Mouse (Mus musculus) megakaryocyte, adult 5-6 weeks (primary cell): Measurements from ENCODE around the gene Yipf3. TPM values are rescaled to one million over a fixed set of nuclear protein-coding genes. Genes with fewer than 3 reads are reported as not detected.

Experiments used
- ATAC-seq: 2 replicates; pipeline ENCODE4 v1.8.0; 2016; ENCODE audit warnings: mild to moderate bottlenecking, inconsistent platforms; ENCODE audit not compliant: poor library complexity, severe bottlenecking
- total RNA-seq, 2 experiments: library from RNA; stranded (forward) in 1 of 2; stranded (reverse) in 1 of 2; fragments of 153-499, 151-499 nt in 1 of 2; fragments of 221-1000, 200-1000 nt in 1 of 2; gene quantifications; 2 replicates each; pipeline versions ENCODE4 v1.2.3 to v1.2.4; 2015 to 2017

The Yipf3 gene
- total RNA-seq, 2 experiments from 2014 or later, result 30.1 to 55.1 TPM

- ATAC-seq, result no peak
Measured at GRCm38 (mm10) chr17:46254106-46254505, 6.2 kb downstream of the Yipf3 start.

DNA sequence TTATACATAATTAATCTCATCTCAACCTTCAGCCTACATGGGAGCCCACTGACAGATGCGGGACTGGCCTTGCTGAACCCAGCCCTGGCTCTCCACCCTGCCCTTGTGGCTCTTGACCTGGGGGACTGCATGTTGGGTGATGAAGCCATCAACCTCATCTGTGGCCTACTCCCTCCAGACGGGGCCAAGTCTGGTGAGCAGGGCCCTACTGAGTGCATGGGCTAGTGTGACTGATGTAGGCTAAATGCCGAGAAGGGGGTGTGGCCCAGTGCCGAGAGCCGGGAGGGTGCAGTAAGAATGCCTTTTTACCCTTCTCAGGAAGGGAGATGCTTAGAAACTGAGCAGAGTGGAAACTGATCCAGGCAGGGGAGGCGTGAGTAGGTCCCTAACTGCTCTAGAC, 7.3 kb downstream of the Yipf3 start:
- no peak for ATAC-seq

DNA sequence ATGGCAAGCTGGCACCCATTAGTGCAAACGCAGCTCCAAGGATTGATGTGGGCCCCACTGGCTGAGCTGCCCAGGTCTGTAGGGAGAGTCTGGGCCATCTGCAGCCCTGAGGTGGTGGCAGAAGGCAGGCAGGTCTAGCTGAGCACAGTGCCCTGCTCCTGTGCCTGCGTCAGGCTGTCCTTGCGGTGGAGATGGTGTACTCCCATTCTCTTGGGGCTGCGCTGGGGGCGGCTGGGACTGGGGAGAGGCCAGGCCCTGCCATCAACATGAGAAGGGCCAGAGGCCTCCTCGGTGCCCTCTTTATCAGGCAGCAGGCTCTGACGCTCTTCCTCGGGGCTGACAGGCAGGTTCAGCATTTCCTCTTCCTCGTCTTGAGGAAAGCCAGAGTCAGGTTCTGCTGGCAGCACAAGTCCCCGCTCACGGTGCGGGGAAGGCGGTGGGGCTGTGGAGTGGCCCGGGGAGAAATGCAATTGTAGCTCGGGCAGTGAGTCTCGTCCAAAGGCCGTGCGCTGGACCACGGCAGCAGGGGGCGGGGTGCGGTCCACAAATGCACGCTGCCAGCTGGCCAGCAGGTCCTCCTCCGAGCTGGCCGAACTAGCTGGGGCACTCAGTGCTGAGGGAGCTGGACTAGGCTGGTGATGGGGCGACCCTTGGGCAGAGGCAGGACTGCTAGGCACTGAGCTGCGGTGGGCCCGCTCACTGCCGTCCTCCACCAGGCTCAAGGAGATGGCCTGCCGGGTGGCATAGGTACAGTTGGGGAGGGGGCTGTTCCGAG, 10.6 kb downstream of the Yipf3 start:
- no peak for ATAC-seq

DNA sequence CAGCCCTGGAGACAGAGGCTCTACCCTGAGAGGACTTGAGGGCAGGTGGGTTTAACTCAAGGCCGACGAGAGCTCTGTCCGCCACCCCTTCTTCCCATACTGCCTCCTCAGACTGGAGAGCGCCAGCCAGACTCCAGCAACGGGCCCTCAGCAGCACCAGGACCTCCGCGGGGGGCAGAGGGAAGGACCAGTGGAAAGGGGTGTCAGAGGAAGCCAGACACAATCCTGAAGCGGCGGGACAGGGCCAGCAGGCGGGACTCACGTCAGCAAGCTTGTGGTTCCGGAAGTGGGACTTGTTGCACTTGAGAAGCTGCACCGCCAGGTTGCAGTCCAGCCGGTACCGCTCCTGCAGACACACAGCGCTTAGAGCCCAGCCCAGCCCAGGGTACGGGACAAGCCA, 11.8 kb downstream of the Yipf3 start:
- ATAC-seq, result no peak

GRCm38 (mm10) chr17:46262201-46262694, 14.4 kb downstream of the Yipf3 start:
- ATAC-seq, result no peak

DNA sequence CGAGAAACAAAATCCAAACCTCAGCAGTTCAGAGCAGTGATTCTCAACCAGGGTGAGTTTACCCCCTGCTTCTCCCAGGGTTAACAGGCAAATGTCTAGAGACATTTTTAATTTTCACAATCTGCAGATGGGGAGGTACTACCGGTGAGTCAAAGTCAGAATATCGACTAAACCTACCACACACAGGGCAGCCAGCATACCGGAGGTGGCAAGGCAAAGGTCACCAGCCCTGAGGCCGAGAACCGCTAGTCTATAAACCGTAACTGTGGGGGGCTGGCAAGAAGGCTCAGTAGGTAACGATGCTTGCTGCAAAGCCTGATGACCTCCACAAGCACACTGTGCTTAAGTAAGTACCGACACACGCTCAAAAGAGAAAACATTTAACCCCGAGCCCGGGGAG, 17.6 kb downstream of the Yipf3 start:
- no peak for ATAC-seq

DNA sequence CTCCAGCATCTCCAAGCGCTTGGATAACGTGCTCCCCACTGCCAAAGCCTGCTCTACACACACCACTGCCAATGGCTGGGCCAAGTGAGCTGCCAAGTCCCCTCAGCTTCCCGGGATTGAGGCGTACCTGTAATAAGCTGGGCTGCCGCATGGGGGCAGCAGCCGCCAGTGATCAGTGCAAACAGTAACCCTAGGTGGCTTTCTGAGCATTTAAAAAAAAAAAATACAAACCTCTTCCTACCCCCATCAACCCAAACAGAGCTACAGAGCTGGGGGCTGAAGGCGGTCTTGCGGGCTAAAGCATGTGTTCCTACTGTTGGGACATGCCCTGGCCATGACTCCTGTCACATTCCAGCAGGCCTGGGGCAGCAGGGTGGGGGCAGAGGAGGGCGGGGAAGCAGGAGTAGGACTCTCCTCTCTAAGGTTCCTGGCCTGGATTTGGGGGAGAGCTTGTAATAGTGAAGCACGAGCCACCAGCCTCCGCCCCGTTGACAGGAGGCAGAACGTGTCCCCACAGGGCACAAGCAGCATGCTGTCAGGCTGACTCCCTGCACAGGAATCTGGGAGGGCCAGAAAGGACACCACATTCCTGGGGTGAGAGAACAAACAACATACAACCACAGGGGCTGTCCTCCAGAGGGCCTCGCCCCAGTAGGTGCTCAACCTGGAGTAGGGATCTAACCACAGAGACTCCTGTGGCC, 18.2 kb downstream of the Yipf3 start:
- peak; percentile 82 for ATAC-seq

GRCm38 (mm10) chr17:46266986-46267385, 19.1 kb downstream of the Yipf3 start:
- no peak for ATAC-seq

DNA sequence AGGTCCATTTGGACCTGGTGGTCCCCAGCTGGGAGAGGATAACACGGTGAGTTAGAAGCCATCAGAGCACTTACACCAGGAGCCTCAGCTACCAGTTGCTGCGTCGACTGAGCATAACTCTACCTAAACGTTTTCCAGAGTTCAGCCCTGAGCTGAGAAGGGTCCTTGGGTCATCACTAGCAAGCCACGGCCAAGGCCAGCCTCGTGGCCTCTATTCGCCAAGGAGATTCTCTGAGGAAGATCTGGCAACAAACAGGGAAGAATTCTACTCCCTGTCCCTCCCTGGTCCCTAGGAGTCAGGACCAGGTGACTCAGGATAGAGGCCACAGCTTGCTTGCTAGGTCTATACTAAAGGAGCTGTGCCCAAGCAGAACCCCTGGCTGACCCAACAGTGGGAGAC, 19.6 kb downstream of the Yipf3 start:
- no peak for ATAC-seq

GRCm38 (mm10) chr17:46268026-46268720, 20.3 kb downstream of the Yipf3 start:
- no peak for ATAC-seq

DNA sequence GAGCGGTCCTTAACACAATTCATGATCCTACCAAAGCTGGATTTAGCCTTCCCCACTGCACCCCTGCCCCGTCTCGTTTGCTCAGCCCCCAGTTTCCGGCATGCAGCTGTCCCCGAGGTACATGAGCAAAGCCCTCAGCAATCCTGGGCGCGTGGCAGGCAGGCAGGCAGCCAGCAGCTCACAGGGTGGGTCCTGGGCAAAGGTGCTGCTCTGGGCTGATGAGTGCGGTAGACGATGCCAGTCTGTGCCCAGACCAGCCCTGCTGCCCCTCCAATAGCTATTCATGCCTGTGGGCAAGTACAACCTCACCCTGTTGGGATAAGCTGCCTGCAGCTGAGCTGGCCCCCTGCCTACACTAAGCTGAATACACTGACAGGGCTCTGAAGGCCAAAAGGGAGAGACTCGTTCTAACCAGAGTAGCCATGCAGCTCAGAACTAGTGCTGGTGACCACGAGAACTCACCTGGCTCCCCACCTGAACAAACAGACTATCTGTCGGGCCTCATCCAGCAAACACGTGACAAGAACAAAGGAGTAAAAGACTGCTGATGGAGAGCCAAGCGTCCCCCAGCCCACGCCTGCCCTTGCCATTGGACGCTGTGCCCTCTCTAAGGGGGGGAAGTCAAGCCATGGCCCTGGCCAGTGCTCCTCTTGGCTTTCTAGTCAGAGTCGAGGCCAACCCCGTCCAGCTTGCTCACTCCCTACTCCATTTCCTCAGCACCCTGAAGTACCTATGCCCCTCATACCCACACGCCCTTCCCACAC, 22.1 kb downstream of the Yipf3 start:
- no peak for ATAC-seq

- ATAC-seq, result no peak
Measured at GRCm38 (mm10) chr17:46272058-46272457, 24.2 kb downstream of the Yipf3 start.

DNA sequence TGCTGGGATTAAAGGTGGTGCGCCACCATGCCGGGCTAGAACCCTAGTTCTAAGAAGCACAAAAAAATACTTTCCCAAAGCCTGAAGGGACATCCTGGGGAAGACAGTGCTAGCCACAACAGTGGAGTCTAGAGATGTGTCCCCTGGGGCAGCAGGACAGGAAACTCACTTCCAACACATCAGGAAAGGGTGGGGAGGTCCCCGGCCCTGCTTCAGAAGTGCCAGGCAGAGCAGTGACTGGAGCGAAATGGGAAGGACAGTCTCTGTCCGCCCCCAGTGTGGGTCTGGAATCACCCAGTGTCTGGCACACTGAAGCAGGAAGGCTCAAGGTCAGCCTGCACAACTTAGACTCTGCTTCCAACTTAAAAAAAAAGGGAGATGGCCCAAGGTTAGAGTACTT, 24.8 kb downstream of the Yipf3 start:
- no peak for ATAC-seq

DNA sequence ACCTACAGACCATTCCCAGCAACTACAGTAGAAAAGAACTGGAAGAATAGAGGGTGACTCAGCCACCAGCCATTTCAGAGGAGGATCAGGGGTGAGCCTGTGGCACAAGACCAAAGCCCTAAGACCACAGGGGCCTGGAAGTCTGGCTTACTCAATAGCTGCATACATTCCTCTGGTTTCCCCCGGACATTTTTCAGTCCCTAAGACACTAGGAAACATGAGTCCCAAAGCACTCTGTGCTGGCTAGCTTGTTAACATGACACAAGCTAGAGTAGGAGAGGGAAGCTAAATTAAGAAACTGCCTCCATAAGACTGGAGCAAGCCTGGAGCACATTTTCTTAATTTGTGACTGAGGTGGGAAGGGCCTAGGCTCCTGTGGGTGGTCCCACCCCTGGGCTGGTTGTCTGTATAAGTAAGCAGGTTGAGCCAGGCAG, 25.9 kb downstream of the Yipf3 start:
- ATAC-seq, result no peak

DNA sequence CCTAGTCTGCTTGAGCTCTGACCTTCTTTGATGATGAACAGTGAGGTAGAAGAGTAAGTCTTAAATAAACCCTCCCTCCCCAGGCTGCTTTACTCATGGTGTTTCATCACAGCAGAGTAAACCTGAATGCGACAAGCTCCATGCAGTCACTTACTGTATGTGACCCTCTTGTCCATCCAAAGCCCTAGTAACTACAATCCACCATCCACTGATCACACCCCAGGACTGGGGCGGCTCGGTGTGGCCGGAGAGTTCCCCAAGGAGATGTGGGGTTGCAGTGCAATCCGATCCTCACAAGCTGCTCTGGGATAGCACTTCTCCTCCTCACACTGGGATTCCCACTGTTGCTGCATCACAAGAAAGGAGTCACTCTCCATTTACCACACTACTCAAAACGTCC, 26.6 kb downstream of the Yipf3 start:
- ATAC-seq, result no peak

- no peak for ATAC-seq
Measured at GRCm38 (mm10) chr17:46275034-46275433, 27.2 kb downstream of the Yipf3 start.

DNA sequence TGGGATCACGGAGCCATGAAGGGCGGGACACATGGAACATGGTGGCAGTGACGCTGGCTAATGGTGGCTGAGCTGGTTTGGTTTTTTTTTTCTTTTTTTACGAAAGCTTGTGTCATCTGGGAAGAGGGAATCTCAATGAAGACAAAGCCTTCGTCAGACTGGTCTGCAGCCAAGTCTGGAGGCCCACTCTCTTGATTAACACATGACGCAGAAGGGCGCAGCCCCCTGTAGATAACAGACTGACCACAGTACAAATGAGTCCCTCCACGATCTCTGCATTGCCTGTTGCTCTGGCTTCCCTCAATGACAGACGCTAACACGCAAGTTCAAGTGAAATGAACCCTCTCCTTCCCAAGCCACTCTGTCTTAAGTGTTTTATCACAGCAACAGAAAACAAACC, 27.6 kb downstream of the Yipf3 start:
- ATAC-seq, result no peak

DNA sequence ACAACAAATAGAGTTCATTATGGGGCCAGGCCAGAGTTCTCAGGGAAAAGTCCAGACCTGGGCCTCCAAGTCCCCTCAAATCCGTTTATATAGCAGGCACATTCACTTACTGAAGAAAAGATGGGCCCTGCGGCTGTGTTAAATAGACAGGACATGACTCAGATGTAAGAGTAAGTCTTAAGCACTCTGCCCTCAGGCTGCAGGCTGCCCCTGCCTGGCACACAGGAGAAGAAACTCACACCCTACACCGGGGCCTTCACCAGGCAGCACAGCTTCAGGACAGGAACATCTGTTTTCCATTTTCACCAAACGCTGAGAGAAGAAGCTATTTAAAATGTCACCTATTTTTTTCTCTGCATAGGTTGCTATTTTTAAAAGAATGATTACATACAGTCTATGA, 29.7 kb downstream of the Yipf3 start:
- ATAC-seq, result no peak

GRCm38 (mm10) chr17:46278011-46278765, 30.3 kb downstream of the Yipf3 start:
- no peak for ATAC-seq

GRCm38 (mm10) chr17:46282483-46283123, 34.7 kb downstream of the Yipf3 start, which contains the start of gene Tjap1:
Gene Tjap1 (minus strand): TSS chr17:46283026.
- peak; percentile 99 for ATAC-seq
